Mouse (Mus musculus): ENCODE measurements around the gene Tfip11. TPM values are rescaled to one million over a fixed set of nuclear protein-coding genes. Genes with fewer than 3 reads are reported as not detected.
A peak's percentile ranks its signal among the peaks of the same experiment; 100 is the strongest.

Tfip11 gene
- total and polyA plus RNA-seq, 3 experiments: 34.6 to 44.7 TPM; not detected in 1

GRCm38 (mm10) chr5:112324637-112325545 lies 1.3 kb upstream of the Tfip11 start (continued):
- TF ChIP-seq CHD2 (IDR thresholded peaks at IDR 0.05; ENCODE audit: low read length): no peak
- TF ChIP-seq JUND (IDR thresholded peaks at IDR 0.05; ENCODE audit: low read depth, low read length): peak; percentile 91
- TF ChIP-seq MAFK (IDR thresholded peaks at IDR 0.05; ENCODE audit: borderline replicate concordance, low read depth, low read length): no peak
- TF ChIP-seq ZKSCAN1 (IDR thresholded peaks at IDR 0.05; ENCODE audit: low read depth, low read length): no peak
- no peak for TF ChIP-seq KAT2A (conservative IDR thresholded peaks at IDR 0.05; ENCODE audit: low read depth, low read length)

GRCm38 (mm10) chr5:112326446-112327009 lies 370 bp downstream of the Tfip11 start:
- no peaks in the 10 kb centered on the region for H3K27me3 ChIP-seq (ENCODE audit: control insufficient read depth in 1 of 2, insufficient read depth in 2 of 2, low read length in 2 of 2)

DNA sequence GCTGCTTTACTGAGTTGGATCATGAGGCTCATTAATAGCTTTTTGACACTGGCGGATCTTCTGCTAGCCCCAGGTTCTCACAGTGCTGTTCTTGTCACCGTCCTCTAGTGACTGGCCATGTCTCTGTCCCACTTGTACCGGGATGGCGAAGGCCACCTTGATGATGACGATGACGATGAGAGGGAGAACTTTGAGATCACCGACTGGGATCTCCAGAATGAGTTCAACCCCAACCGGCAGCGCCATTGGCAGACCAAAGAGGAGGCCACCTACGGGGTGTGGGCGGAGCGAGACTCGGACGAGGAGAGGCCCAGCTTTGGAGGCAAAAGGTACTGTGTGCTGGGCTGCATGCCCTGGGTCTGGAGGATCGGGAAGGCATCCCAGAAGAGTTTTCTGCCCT lies 1.7 kb downstream of the Tfip11 start:
- no peak for DNase-seq (ENCODE audit: low read depth, low spot score)
- Histone ChIP-seq H3K4me1 (ENCODE audit: control insufficient read depth in 1 of 2, insufficient read depth in 2 of 2, low read length in 2 of 2) (peaks cover 0 to 17% of the 10 kb centered on the region in 2 experiments; a peak in 2 of 4 replicates), H3K36me3 (ENCODE audit: control insufficient read depth in 1 of 2, insufficient read depth in 2 of 2, low read length in 2 of 2) (peaks cover 0 to 13% of the 10 kb centered on the region in 2 experiments; a peak in 3 of 4 replicates), H3K9me3 (replicated peaks; ENCODE audit: insufficient read depth, low read length) (no peaks in the 10 kb centered on the region), H3K79me2 (ENCODE audit: control insufficient read depth, insufficient read depth, low read length, poor library complexity) (peaks cover 18% of the 10 kb centered on the region), H3K27ac (ENCODE audit: control insufficient read depth, low read depth, low read length) (no peak overlapping the region), H3K9ac (ENCODE audit: control insufficient read depth, low read depth, low read length, poor library complexity, severe bottlenecking) (no peak overlapping the region), H3K27me3 (ENCODE audit: control insufficient read depth in 1 of 2, insufficient read depth in 2 of 2, low read length in 2 of 2) (no peaks in the 10 kb centered on the region), H3K4me3 (ENCODE audit: control insufficient read depth in 1 of 2, insufficient read depth in 1 of 2, low read depth in 2 of 2, low read length in 2 of 2) (no peak overlapping the region)
- no peak for TF ChIP-seq SMC3 (IDR thresholded peaks at IDR 0.05; ENCODE audit: low read depth, low read length)
- TF ChIP-seq POLR2AphosphoS2 (IDR thresholded peaks at IDR 0.05; ENCODE audit: low read length): no peak
- TF ChIP-seq POLR2AphosphoS5 (IDR thresholded peaks at IDR 0.05; ENCODE audit: borderline replicate concordance, low read depth, low read length): no peak
- TF ChIP-seq CTCF (IDR thresholded peaks at IDR 0.05 in 2 of 3, conservative IDR thresholded peaks at IDR 0.05 in 1 of 3; ENCODE audit: control insufficient read depth in 1 of 3, insufficient read depth in 1 of 3, low read depth in 2 of 3, low read length in 3 of 3, poor library complexity in 1 of 3, severe bottlenecking in 1 of 3): no peak
- TF ChIP-seq ETS1 (IDR thresholded peaks at IDR 0.05; ENCODE audit: low read depth, low read length): no peak
- TF ChIP-seq MYB (IDR thresholded peaks at IDR 0.05; ENCODE audit: low read depth, low read length): no peak
- TF ChIP-seq MXI1 (IDR thresholded peaks at IDR 0.05; ENCODE audit: low read depth, low read length): no peak
- no peak for TF ChIP-seq GABPA (IDR thresholded peaks at IDR 0.05; ENCODE audit: low read depth, low read length)
- TF ChIP-seq MAX (IDR thresholded peaks at IDR 0.05; ENCODE audit: low read length): no peak
- TF ChIP-seq MAZ (IDR thresholded peaks at IDR 0.05; ENCODE audit: low read depth, low read length): no peak
- TF ChIP-seq KAT2A (conservative IDR thresholded peaks at IDR 0.05; ENCODE audit: low read depth, low read length): no peak
- no peak for TF ChIP-seq HCFC1 (IDR thresholded peaks at IDR 0.05; ENCODE audit: low read depth, low read length)
- no peak for TF ChIP-seq ZMIZ1 (IDR thresholded peaks at IDR 0.05; ENCODE audit: low read depth, low read length)
- no peak for TF ChIP-seq GATA1 (IDR thresholded peaks at IDR 0.05; ENCODE audit: low read depth, low read length)
- TF ChIP-seq TAL1 (IDR thresholded peaks at IDR 0.05; ENCODE audit: low read length): no peak
- no peak for TF ChIP-seq TBP (IDR thresholded peaks at IDR 0.05; ENCODE audit: low read depth, low read length)
- TF ChIP-seq JUND (IDR thresholded peaks at IDR 0.05; ENCODE audit: low read depth, low read length): no peak
- TF ChIP-seq ZNF384 (IDR thresholded peaks at IDR 0.05; ENCODE audit: low read depth, low read length): no peak

More at GRCm38 (mm10) chr5:112326446-112327009, 370 bp downstream of the Tfip11 start:
- Histone ChIP-seq H3K4me3 (ENCODE audit: control insufficient read depth in 1 of 2, insufficient read depth in 1 of 2, low read depth in 2 of 2, low read length in 2 of 2) (peak overlapping the region; percentile 70 to 88), H3K9ac (ENCODE audit: control insufficient read depth, low read depth, low read length, poor library complexity, severe bottlenecking) (peak overlapping the region; percentile 78), H3K4me1 (ENCODE audit: control insufficient read depth in 1 of 2, insufficient read depth in 2 of 2, low read length in 2 of 2) (peaks cover 0 to 17% of the 10 kb centered on the region in 2 experiments; a peak in 2 of 4 replicates), H3K9me3 (replicated peaks; ENCODE audit: insufficient read depth, low read length) (no peaks in the 10 kb centered on the region), H3K27ac (ENCODE audit: control insufficient read depth, low read depth, low read length) (peak overlapping the region; percentile 26; the same call in 1 of the 2 replicates), H3K79me2 (ENCODE audit: control insufficient read depth, insufficient read depth, low read length, poor library complexity) (peaks cover 18% of the 10 kb centered on the region), H3K36me3 (ENCODE audit: control insufficient read depth in 1 of 2, insufficient read depth in 2 of 2, low read length in 2 of 2) (peaks cover 0 to 13% of the 10 kb centered on the region in 2 experiments; a peak in 3 of 4 replicates)
- no peak for TF ChIP-seq UBTF (IDR thresholded peaks at IDR 0.05; ENCODE audit: borderline replicate concordance, insufficient read depth, low read depth, low read length)
- TF ChIP-seq USF2 (IDR thresholded peaks at IDR 0.05; ENCODE audit: borderline replicate concordance in 1 of 2, insufficient read depth in 1 of 2, low read depth in 1 of 2, low read length in 2 of 2): no peak
- no peak for TF ChIP-seq EP300 (IDR thresholded peaks at IDR 0.05; ENCODE audit: low read depth in 1 of 2, low read length in 2 of 2)
- TF ChIP-seq ZNF384 (IDR thresholded peaks at IDR 0.05; ENCODE audit: low read depth, low read length): no peak
- no peak for TF ChIP-seq SMC3 (IDR thresholded peaks at IDR 0.05; ENCODE audit: low read depth, low read length)
- TF ChIP-seq SIN3A (IDR thresholded peaks at IDR 0.05; ENCODE audit: low read length): no peak
- no peak for TF ChIP-seq ZC3H11A (IDR thresholded peaks at IDR 0.05; ENCODE audit: low read depth, low read length)
- TF ChIP-seq ETS1 (IDR thresholded peaks at IDR 0.05; ENCODE audit: low read depth, low read length): no peak
- no peak for TF ChIP-seq MXI1 (IDR thresholded peaks at IDR 0.05; ENCODE audit: low read depth, low read length)
- TF ChIP-seq TCF12 (IDR thresholded peaks at IDR 0.05; ENCODE audit: low read depth, low read length): no peak
- no peak for TF ChIP-seq TAL1 (IDR thresholded peaks at IDR 0.05; ENCODE audit: low read length)
- no peak for TF ChIP-seq BHLHE40 (IDR thresholded peaks at IDR 0.05; ENCODE audit: borderline replicate concordance, low read depth, low read length)
- no peak for TF ChIP-seq GABPA (IDR thresholded peaks at IDR 0.05; ENCODE audit: low read depth, low read length)
- TF ChIP-seq KAT2A (conservative IDR thresholded peaks at IDR 0.05; ENCODE audit: low read depth, low read length): no peak
- no peak for TF ChIP-seq RCOR1 (IDR thresholded peaks at IDR 0.05; ENCODE audit: low read depth, low read length)
- no peak for TF ChIP-seq JUND (IDR thresholded peaks at IDR 0.05; ENCODE audit: low read depth, low read length)
- no peak for TF ChIP-seq CTCF (IDR thresholded peaks at IDR 0.05 in 2 of 3, conservative IDR thresholded peaks at IDR 0.05 in 1 of 3; ENCODE audit: control insufficient read depth in 1 of 3, insufficient read depth in 1 of 3, low read depth in 2 of 3, low read length in 3 of 3, poor library complexity in 1 of 3, severe bottlenecking in 1 of 3)
- no peak for TF ChIP-seq RAD21 (IDR thresholded peaks at IDR 0.05; ENCODE audit: low read depth, low read length)
- no peak for TF ChIP-seq TBP (IDR thresholded peaks at IDR 0.05; ENCODE audit: low read depth, low read length)
- no peak for DNase-seq (ENCODE audit: low read depth, low spot score)
